Mouse (Mus musculus): ENCODE data around the gene Wdr18. TPM values are rescaled to one million over a fixed set of nuclear protein-coding genes. Genes with fewer than 3 reads are reported as not detected.

Wdr18 gene
- polyA plus RNA-seq, 1 experiment from 2014 or later = 84.4 TPM

DNA sequence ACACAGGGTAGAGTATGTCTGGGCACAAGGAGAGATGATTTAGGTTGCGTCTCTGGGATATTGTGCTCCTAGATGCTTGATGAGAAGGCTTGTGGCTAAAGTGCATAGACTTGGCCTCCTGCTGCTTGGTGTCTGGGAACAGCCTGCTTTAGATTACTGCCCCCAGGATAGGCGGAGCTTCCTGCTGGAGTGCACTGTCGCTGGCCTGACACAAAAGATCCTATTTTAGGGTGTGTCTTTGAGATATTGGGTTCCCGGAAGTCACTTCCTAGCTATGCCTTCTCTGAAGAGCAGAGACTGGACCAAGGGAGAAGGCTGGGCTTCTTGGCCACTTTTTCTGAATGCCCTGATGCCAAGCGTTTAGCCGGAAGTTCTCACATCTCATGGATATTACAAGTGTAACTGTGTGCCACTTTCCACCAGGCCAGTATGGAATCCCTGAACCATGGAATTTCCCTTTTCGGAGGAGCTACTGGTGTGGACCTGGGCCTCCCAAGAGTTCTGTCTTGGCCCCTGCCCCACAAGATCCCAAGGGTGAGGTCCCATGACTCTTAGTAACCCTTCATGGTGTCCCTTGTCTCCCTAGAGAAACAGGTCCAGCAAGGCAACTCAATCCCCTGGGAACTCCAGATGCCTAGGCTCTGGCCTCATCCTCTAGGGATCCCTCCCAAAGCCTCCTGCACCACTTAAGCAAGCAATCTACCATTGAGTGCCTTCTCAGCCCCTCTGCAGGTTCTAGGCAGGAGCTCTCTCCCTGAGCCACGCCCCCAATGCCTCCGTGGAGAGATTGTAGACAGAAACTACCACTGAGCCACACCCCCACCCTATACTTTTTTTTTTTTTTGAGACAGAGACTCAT, 43.7 kb downstream of the Wdr18 start:
- Histone ChIP-seq H3K4me1 (ENCODE audit: control insufficient read depth in 2 of 2, insufficient read depth in 2 of 2, low read length in 2 of 2) (peaks cover 9 to 14% of the 10 kb centered on the region in 2 experiments), H3K36me3 (ENCODE audit: control insufficient read depth, insufficient read depth, low read length) (peaks cover 4% of the 10 kb centered on the region; the same call in 1 of the 2 replicates), H3K4me2 (ENCODE audit: low read length) (no peak overlapping the region), H3K27ac (replicated peaks in 1 of 2; ENCODE audit: control insufficient read depth in 1 of 2, insufficient read depth in 1 of 2, low read depth in 2 of 2, low read length in 2 of 2) (no peak overlapping the region; a peak in 1 of 4 replicates), H3K9me3 (ENCODE audit: control insufficient read depth, low read length) (no peaks in the 10 kb centered on the region), H3K27me3 (ENCODE audit: control insufficient read depth, insufficient read depth, low read length) (peaks cover 13% of the 10 kb centered on the region; the same call in 1 of the 2 replicates), H3K4me3 (ENCODE audit: control insufficient read depth in 1 of 2, insufficient read depth in 1 of 2, low read depth in 1 of 2, low read length in 2 of 2) (no peak overlapping the region), H3K9ac (ENCODE audit: low read length) (peak overlapping the region; percentile 46; the same call in 1 of the 2 replicates)
- no peak for ATAC-seq (ENCODE audit: insufficient number of reproducible peaks, insufficient read depth, low FRiP score, low read depth)
- WGBS = 56% methylated on average over 9 of the region's 9 CpGs

DNA sequence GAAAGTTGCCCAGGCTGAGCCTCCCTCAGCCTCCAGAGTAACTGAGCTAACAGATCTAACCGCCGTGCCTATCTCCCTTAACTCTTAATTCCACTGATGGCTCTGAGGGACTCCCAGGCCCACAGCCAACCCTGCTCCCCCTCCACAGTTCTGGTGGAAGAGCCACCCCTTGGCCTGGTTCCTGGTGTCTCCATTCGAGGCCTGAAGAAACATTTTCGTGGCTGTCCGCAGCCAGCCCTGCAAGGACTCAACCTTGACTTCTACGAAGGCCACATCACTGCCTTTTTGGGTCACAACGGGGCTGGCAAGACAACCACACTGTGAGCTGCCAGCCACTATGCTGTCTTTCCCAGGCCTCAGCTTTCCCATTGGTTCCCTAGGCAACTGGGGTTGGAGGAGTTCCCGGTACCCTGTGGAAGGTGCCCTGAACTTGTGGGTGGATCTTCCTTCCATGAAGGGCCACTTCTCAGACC, 44.3 kb downstream of the Wdr18 start:
- no peaks in the 10 kb centered on the region for H3K9me3 ChIP-seq (ENCODE audit: control insufficient read depth, low read length)
- ATAC-seq (ENCODE audit: insufficient number of reproducible peaks, insufficient read depth, low FRiP score, low read depth) = no peak
- no peak overlapping the region for H3K4me2 ChIP-seq (ENCODE audit: low read length)
- 81% methylated on average over 8 of the region's 8 CpGs for WGBS
- no peak overlapping the region for H3K4me3 ChIP-seq (ENCODE audit: control insufficient read depth in 1 of 2, insufficient read depth in 1 of 2, low read depth in 1 of 2, low read length in 2 of 2)
- peaks cover 11% of the 10 kb centered on the region; the same call in 1 of the 2 replicates for H3K36me3 ChIP-seq (ENCODE audit: control insufficient read depth, insufficient read depth, low read length)
- H3K9ac ChIP-seq (ENCODE audit: low read length) = no peak overlapping the region
- peaks cover 13% of the 10 kb centered on the region; the same call in 1 of the 2 replicates for H3K27me3 ChIP-seq (ENCODE audit: control insufficient read depth, insufficient read depth, low read length)
- no peak overlapping the region for H3K27ac ChIP-seq (replicated peaks in 1 of 2; ENCODE audit: control insufficient read depth in 1 of 2, insufficient read depth in 1 of 2, low read depth in 2 of 2, low read length in 2 of 2)
- H3K4me1 ChIP-seq (ENCODE audit: control insufficient read depth in 2 of 2, insufficient read depth in 2 of 2, low read length in 2 of 2) = peaks cover 9 to 14% of the 10 kb centered on the region in 2 experiments

DNA sequence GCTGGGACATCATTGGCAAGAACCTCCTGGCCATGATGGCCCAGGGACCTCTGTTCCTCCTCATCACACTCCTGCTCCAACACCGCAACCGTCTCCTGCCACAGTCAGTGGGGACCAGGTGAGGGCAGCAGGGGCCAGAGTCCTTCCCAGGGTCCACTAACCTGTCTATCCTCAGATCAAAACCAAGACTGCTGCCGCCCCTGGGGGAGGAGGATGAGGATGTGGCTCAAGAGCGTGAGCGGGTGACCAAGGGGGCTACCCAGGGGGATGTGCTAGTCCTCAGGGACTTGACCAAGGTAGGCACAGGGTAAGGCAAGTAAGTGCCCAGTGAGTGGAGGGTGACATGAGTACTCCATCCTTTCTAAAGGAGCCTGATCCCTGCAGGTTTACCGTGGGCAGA, 51.8 kb downstream of the Wdr18 start:
- no peak for ATAC-seq (ENCODE audit: insufficient number of reproducible peaks, insufficient read depth, low FRiP score, low read depth)
- no peak overlapping the region for H3K4me3 ChIP-seq (ENCODE audit: control insufficient read depth in 1 of 2, insufficient read depth in 1 of 2, low read depth in 1 of 2, low read length in 2 of 2)
- 82% methylated on average over 6 of the region's 6 CpGs for WGBS
- H3K9me3 ChIP-seq (ENCODE audit: control insufficient read depth, low read length) = peaks cover 10% of the 10 kb centered on the region
- H3K27me3 ChIP-seq (ENCODE audit: control insufficient read depth, insufficient read depth, low read length) = peaks cover 31% of the 10 kb centered on the region
- no peak overlapping the region for H3K4me2 ChIP-seq (ENCODE audit: low read length)
- peaks cover 21% of the 10 kb centered on the region; the same call in 1 of the 2 replicates for H3K36me3 ChIP-seq (ENCODE audit: control insufficient read depth, insufficient read depth, low read length)
- no peaks in the 10 kb centered on the region; a peak in 1 of 4 replicates for H3K4me1 ChIP-seq (ENCODE audit: control insufficient read depth in 2 of 2, insufficient read depth in 2 of 2, low read length in 2 of 2)
- H3K9ac ChIP-seq (ENCODE audit: low read length) = no peak overlapping the region
- no peak overlapping the region for H3K27ac ChIP-seq (replicated peaks in 1 of 2; ENCODE audit: control insufficient read depth in 1 of 2, insufficient read depth in 1 of 2, low read depth in 2 of 2, low read length in 2 of 2)

DNA sequence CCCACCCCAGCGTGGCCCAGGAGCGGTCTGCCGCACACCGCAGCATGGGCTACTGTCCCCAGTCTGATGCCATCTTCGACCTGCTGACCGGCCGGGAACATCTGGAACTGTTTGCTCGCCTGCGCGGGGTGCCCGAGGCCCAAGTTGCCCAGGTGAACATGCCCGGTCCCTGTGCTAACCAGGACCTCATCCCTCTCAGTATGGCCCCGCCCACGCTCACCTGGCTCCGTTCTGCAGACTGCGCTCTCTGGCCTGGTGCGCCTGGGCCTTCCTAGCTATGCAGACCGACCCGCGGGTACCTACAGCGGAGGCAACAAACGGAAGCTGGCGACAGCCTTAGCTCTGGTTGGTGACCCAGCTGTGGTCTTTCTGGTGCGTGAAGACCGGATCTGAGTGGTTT, 53.7 kb downstream of the Wdr18 start:
- ATAC-seq (ENCODE audit: insufficient number of reproducible peaks, insufficient read depth, low FRiP score, low read depth) = no peak

DNA sequence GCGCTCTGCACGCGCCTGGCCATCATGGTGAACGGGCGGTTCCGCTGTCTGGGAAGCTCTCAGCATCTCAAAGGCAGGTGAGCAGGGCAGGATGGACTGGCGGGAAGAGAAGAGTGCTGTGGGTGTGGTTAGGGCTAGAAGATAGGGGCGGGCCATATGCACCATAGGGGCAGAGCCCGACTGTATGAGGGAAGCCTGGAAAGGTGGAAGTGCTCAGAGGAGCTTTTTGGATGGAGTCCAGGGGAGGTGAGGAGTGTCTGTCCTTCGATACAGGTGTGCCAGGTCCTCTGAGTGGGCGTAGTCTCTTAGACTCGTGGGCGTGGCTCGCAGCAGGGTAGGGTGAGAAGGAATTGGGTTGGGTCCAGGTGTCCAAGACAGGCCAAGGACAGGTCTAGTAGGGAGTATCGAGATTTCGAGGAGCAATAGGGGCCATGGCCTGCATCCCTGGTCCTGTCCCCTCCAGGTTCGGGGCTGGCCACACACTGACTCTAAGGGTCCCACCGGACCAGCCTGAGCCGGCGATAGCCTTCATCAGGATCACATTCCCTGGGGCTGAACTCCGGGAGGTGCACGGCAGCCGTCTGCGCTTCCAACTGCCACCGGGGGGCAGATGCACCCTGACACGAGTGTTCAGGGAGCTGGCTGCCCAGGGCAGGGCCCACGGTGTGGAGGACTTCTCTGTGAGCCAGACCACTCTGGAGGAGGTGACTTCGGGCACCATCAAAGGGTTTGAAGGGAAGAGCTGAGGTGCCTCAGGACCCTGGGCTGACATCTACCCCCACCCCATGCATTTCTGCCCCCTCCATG, 54.7 kb downstream of the Wdr18 start:
- Histone ChIP-seq H3K9me3 (ENCODE audit: control insufficient read depth, low read length) (peaks cover 10% of the 10 kb centered on the region), H3K4me1 (ENCODE audit: control insufficient read depth in 2 of 2, insufficient read depth in 2 of 2, low read length in 2 of 2) (peaks cover 12 to 13% of the 10 kb centered on the region in 2 experiments; a peak in 3 of 4 replicates), H3K36me3 (ENCODE audit: control insufficient read depth, insufficient read depth, low read length) (peaks cover 9% of the 10 kb centered on the region; the same call in 1 of the 2 replicates), H3K4me2 (ENCODE audit: low read length) (no peak overlapping the region), H3K9ac (ENCODE audit: low read length) (no peak overlapping the region), H3K27me3 (ENCODE audit: control insufficient read depth, insufficient read depth, low read length) (peaks cover 31% of the 10 kb centered on the region), H3K27ac (replicated peaks in 1 of 2; ENCODE audit: control insufficient read depth in 1 of 2, insufficient read depth in 1 of 2, low read depth in 2 of 2, low read length in 2 of 2) (no peak overlapping the region), H3K4me3 (ENCODE audit: control insufficient read depth in 1 of 2, insufficient read depth in 1 of 2, low read depth in 1 of 2, low read length in 2 of 2) (no peak overlapping the region)
- 27% methylated on average over 28 of the region's 28 CpGs for WGBS
- ATAC-seq (ENCODE audit: insufficient number of reproducible peaks, insufficient read depth, low FRiP score, low read depth) = no peak

More for the DNA sequence above, 53.7 kb downstream of the Wdr18 start:
- peaks cover 31% of the 10 kb centered on the region for H3K27me3 ChIP-seq (ENCODE audit: control insufficient read depth, insufficient read depth, low read length)
- H3K36me3 ChIP-seq (ENCODE audit: control insufficient read depth, insufficient read depth, low read length) = peaks cover 16% of the 10 kb centered on the region; the same call in 1 of the 2 replicates
- H3K4me2 ChIP-seq (ENCODE audit: low read length) = no peak overlapping the region
- no peak overlapping the region for H3K9ac ChIP-seq (ENCODE audit: low read length)
- WGBS = 38% methylated on average over 25 of the region's 25 CpGs
- no peak overlapping the region for H3K4me3 ChIP-seq (ENCODE audit: control insufficient read depth in 1 of 2, insufficient read depth in 1 of 2, low read depth in 1 of 2, low read length in 2 of 2)
- peaks cover 10% of the 10 kb centered on the region for H3K9me3 ChIP-seq (ENCODE audit: control insufficient read depth, low read length)
- H3K4me1 ChIP-seq (ENCODE audit: control insufficient read depth in 2 of 2, insufficient read depth in 2 of 2, low read length in 2 of 2) = peaks cover 2% of the 10 kb centered on the region in 2 experiments; a peak in 2 of 4 replicates
- H3K27ac ChIP-seq (replicated peaks in 1 of 2; ENCODE audit: control insufficient read depth in 1 of 2, insufficient read depth in 1 of 2, low read depth in 2 of 2, low read length in 2 of 2) = no peak overlapping the region

DNA sequence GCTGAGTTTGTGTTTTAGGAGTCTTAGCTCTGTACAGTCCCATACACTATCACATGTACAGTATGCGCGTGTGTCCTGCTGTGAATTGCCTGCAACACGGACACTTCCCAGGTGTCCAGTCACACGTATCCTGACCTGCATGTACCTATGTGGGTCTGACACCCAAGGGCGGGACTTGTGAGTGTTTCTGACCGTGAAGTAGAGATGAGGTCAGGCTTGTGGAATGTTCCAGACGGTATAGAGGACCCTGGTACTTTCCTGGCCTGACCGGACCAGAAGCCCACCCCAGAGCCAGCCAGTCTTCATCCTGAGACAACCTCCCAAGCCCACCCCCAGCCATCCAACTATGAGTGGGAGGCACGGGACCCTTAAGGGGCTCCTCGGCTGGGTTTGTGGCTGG, 55.6 kb downstream of the Wdr18 start:
- no peak for ATAC-seq (ENCODE audit: insufficient number of reproducible peaks, insufficient read depth, low FRiP score, low read depth)
- Histone ChIP-seq H3K4me1 (ENCODE audit: control insufficient read depth in 2 of 2, insufficient read depth in 2 of 2, low read length in 2 of 2) (peaks cover 13 to 15% of the 10 kb centered on the region in 2 experiments; a peak in 3 of 4 replicates), H3K4me3 (ENCODE audit: control insufficient read depth in 1 of 2, insufficient read depth in 1 of 2, low read depth in 1 of 2, low read length in 2 of 2) (no peak overlapping the region), H3K9ac (ENCODE audit: low read length) (no peak overlapping the region), H3K27me3 (ENCODE audit: control insufficient read depth, insufficient read depth, low read length) (peaks cover 31% of the 10 kb centered on the region), H3K27ac (replicated peaks in 1 of 2; ENCODE audit: control insufficient read depth in 1 of 2, insufficient read depth in 1 of 2, low read depth in 2 of 2, low read length in 2 of 2) (no peak overlapping the region), H3K4me2 (ENCODE audit: low read length) (no peak overlapping the region), H3K9me3 (ENCODE audit: control insufficient read depth, low read length) (peaks cover 6% of the 10 kb centered on the region), H3K36me3 (ENCODE audit: control insufficient read depth, insufficient read depth, low read length) (peaks cover 5% of the 10 kb centered on the region; the same call in 1 of the 2 replicates)
- 62% methylated on average over 10 of the region's 10 CpGs for WGBS

DNA sequence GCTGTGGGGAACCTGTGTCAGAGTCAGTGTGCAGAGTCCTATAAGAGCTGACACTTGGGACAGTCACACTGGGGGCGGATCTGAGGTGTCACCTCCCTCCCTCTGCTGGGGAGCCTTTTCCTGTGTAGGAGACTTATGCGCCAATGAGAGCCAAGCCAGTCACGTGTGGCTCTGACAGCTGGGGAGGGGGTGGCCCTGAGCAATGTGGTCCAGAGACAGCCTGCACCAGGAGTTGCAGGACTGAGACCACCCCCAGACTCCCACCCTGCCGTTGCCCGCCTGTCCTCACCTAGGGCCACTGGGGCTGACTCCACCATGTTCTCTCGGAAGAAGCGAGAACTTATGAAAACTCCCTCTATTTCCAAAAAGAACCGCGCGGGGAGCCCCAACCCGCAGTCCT, 56.6 kb downstream of the Wdr18 start, which contains the start of gene Arhgap45:
TSS of gene Arhgap45 (plus strand) at position 143 of the 400 bp plus-strand sequence.
- Histone ChIP-seq H3K4me1 (ENCODE audit: control insufficient read depth in 2 of 2, insufficient read depth in 2 of 2, low read length in 2 of 2) (peaks cover 13 to 15% of the 10 kb centered on the region in 2 experiments; a peak in 3 of 4 replicates), H3K4me3 (ENCODE audit: control insufficient read depth in 1 of 2, insufficient read depth in 1 of 2, low read depth in 1 of 2, low read length in 2 of 2) (no peak within 1 kb of the TSS), H3K9ac (ENCODE audit: low read length) (no peak within 1 kb of the TSS), H3K4me2 (ENCODE audit: low read length) (no peak within 1 kb of the TSS), H3K36me3 (ENCODE audit: control insufficient read depth, insufficient read depth, low read length) (no peaks in the 10 kb centered on the region), H3K27ac (replicated peaks in 1 of 2; ENCODE audit: control insufficient read depth in 1 of 2, insufficient read depth in 1 of 2, low read depth in 2 of 2, low read length in 2 of 2) (no peak within 1 kb of the TSS), H3K27me3 (ENCODE audit: control insufficient read depth, insufficient read depth, low read length) (peaks cover 31% of the 10 kb centered on the region), H3K9me3 (ENCODE audit: control insufficient read depth, low read length) (no peaks in the 10 kb centered on the region)
- 69% methylated on average over 11 of the region's 11 CpGs for WGBS
- no peak for ATAC-seq (ENCODE audit: insufficient number of reproducible peaks, insufficient read depth, low FRiP score, low read depth)
